Mouse (Mus musculus) hindbrain, embryonic 13.5 days (tissue): ENCODE data around the gene Btf3l4. TPM values are rescaled to one million over a fixed set of nuclear protein-coding genes. Genes with fewer than 3 reads are reported as not detected.

Source experiments
- ATAC-seq: fragments of 200-750 bp; cut with Nextera tagmentation; 2 replicates; pipeline ENCODE4 v1.8.0; 2017; ENCODE audit warnings: moderate TSS enrichment; ENCODE audit not compliant: low FRiP score
- H3K27ac ChIP-seq: fragments of 300-500 bp; sonication (generic); 2 replicates; pipeline ENCODE4 v1.5.1; 2015; ENCODE audit warnings: inconsistent platforms, mild to moderate bottlenecking, moderate library complexity
- H3K27me3 ChIP-seq: fragments of 300-500 bp; sonication (generic); 2 replicates; pipeline ENCODE4 v1.6.1; 2015; ENCODE audit warnings: mild to moderate bottlenecking, inconsistent platforms
- H3K36me3 ChIP-seq: fragments of 300-500 bp; sonication (generic); 2 replicates; pipeline ENCODE4 v1.6.1; 2015; ENCODE audit warnings: mild to moderate bottlenecking, inconsistent platforms
- H3K4me1 ChIP-seq: fragments of 300-500 bp; sonication (generic); replicated peaks from 2 replicates; pipeline ENCODE4 v1.6.1; 2015; ENCODE audit warnings: inconsistent platforms
- H3K4me2 ChIP-seq: fragments of 300-500 bp; sonication (generic); 2 replicates; pipeline ENCODE4 v1.6.1; 2015; ENCODE audit warnings: inconsistent platforms, mild to moderate bottlenecking, moderate library complexity
- H3K4me3 ChIP-seq: fragments of 300-500 bp; sonication (generic); 2 replicates; pipeline ENCODE4 v1.5.1; 2015; ENCODE audit warnings: mild to moderate bottlenecking, inconsistent platforms
- H3K9ac ChIP-seq: fragments of 300-500 bp; sonication (generic); 2 replicates; pipeline ENCODE4 v1.6.1; 2015; ENCODE audit warnings: mild to moderate bottlenecking, inconsistent platforms
- H3K9me3 ChIP-seq: fragments of 300-500 bp; sonication (generic); 2 replicates; pipeline ENCODE4 v1.6.1; 2016; ENCODE audit warnings: inconsistent platforms
- WGBS: fragments of 180-500 bp; shearing (Covaris S2); methylation state at CpG from one replicate; pipeline ENCODE4 v1.1.7; 2015; 5-methylcytosine and 5-hydroxymethylcytosine counted together
- polyA plus RNA-seq: library from polyadenylated mRNA; unstranded; fragments of >200 nt; fragmentation: Nextera tagmentation; extraction: Ambion mirVana; gene quantifications from 2 replicates; pipeline ENCODE4 v1.2.1, GENCODE M21; 2015

The Btf3l4 gene
- 218 and 222 TPM in 2 replicates for polyA plus RNA-seq

DNA sequence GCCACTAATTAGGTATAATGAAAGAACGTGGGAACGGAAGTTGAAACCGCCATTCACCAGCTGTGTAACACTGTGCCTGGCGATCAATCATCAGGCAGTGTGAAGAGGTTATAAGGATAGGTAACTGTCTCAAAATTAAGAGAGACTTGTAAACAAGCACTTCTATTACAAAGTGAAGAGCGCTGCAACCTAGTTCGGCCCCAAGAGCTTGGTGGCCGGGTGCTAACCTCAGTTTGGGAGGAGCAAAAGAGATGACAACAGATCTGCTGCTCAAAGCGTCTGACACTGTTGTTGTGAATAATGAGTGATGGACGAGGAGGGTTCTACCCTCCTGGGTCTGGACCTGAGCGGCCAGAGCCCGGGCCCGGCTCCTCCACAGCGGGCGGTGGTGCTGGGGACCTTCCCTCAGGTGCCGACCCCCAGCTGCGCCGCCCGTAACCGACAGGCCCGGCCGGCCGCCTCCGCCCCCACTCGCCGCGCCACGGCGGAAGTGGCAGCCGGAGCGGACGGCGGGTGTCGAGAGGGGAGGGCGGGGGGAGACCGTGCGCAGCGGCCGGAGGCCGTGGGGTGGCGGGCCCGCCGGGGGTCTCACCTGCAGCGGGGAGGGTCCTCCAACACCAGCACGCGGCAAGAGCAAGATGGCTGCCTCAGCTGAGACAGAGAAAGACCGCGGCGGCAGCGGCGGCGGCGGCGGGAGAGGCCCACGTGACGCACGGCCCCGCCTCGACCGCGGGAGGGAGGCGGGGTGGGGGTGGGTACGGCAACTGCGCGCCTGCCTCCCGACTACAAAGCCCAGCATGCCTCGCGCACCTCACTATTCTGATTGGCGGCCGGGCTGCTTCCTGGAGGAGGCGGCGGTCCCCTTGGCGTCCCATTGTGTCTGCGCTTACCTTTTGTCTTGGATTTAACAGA, at the start of gene Btf3l4:
TSS of gene Btf3l4 (minus strand) at position 699 of the 912 bp plus-strand sequence.
- WGBS = under 1% methylated on average over 58 of the region's 73 CpGs
- Histone ChIP-seq H3K9me3 (no peaks in the 10 kb centered on the region), H3K27me3 (no peaks in the 10 kb centered on the region), H3K9ac (peak within 1 kb of the TSS; percentile 99), H3K4me1 (peaks cover 49% of the 10 kb centered on the region), H3K36me3 (peaks cover 14% of the 10 kb centered on the region), H3K4me2 (peak within 1 kb of the TSS; percentile 88), H3K4me3 (peak within 1 kb of the TSS; percentile 81), H3K27ac (peak within 1 kb of the TSS; percentile 100)
- peak; percentile 95 for ATAC-seq

DNA sequence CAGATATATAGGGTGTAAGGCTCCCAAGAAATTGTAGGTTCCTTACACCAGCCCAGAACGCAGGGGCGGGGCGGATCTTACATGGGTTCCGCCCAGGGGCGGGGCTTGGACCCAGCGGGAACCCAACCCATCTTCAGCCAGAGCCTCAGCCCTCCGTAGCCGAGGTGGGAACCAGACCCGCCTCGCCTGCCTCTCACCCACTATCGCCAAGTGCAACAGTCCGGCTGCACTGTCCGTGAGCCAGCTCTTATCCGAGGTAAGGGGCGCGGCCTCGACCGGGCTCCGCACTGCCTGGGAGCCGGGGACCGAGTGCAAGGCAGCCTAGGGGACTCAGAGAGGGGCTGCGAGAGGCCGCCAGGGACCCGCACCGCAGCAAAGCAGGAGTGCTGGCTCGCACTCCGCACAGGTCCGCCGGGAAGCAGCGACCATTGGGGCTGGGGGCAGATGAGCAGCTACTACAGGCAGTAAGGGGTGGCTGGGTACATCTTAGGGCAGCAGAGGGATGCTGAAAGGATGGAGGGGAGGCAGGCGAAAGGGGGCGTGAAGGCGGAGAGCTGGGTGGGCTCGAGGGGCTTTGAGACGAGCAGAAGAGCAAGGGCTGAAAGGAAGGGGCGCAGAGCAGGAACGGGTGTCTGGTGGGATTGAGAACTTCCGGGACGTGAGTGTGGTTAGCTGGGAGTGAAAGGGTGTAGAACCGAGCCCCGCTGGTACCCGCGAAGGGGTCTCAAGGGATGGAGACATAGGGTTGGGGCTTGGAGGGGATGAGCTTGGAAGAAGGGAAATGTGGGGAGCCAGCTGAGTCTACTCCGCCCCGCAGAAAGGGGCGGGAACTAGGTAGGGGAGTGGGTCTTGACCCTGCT, 45.8 kb upstream of the Btf3l4 start, which contains the start of gene Rab3b:
TSS of gene Rab3b (plus strand) at position 101 of the 860 bp plus-strand sequence.
- no peaks in the 10 kb centered on the region for H3K36me3 ChIP-seq
- peak within 1 kb of the TSS; percentile 83 for H3K4me2 ChIP-seq
- H3K27me3 ChIP-seq = no peaks in the 10 kb centered on the region
- under 1% methylated on average over 46 of the region's 46 CpGs for WGBS
- H3K4me3 ChIP-seq = peak within 1 kb of the TSS; percentile 70
- peak within 1 kb of the TSS; percentile 81 for H3K9ac ChIP-seq
- no peaks in the 10 kb centered on the region for H3K9me3 ChIP-seq
- peak within 1 kb of the TSS; percentile 81 for H3K27ac ChIP-seq
- peaks cover 15% of the 10 kb centered on the region for H3K4me1 ChIP-seq
- ATAC-seq = peak; percentile 92

DNA sequence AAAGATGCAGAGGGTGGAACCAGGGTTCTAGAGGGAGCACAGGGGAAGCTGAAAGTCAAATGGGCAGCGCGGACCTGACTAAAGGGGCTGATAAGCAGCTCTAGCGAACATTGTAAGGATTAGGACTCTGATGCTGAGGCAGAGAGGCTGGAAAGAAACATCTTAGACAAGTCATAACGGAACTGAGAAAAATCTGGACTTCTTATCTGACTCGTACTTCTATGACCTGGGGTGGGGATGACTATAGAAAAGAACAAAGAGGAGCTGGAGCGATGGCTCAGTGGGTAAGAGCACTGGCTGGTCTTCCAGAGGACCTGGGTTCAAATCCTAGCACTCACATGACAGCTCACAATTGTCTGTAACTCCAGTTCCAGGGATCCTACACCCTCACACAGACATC, 44.5 kb upstream of the Btf3l4 start:
- Histone ChIP-seq H3K4me2 (no peak overlapping the region), H3K4me3 (no peak overlapping the region), H3K27ac (no peak overlapping the region), H3K27me3 (no peaks in the 10 kb centered on the region), H3K36me3 (no peaks in the 10 kb centered on the region), H3K9ac (no peak overlapping the region), H3K9me3 (no peaks in the 10 kb centered on the region), H3K4me1 (peaks cover 10% of the 10 kb centered on the region)
- ATAC-seq = no peak
- WGBS = 80% methylated on average over 6 of the region's 6 CpGs

DNA sequence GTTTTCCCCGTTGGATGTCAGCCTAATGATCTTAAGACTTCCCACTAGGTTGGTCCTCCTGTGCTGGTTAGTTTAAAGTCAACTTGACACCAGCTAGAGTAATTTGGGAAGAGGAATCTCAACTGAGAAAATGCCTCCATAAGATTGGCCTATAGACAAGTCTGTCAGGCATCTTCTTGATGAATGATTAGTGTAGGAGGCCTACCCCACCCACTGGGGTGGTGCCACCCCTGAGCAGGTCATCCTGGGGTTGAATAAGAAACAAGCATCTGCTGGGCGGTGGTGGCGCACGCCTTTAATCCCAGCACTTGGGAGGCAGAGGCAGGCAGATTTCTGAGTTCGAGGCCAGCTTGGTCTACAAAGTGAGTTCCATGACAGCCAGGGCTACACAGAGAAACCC, 40.3 kb upstream of the Btf3l4 start:
- Histone ChIP-seq H3K4me3 (no peak overlapping the region), H3K9me3 (no peaks in the 10 kb centered on the region), H3K9ac (no peak overlapping the region), H3K36me3 (no peaks in the 10 kb centered on the region), H3K4me1 (no peaks in the 10 kb centered on the region), H3K27me3 (no peaks in the 10 kb centered on the region), H3K27ac (no peak overlapping the region), H3K4me2 (no peak overlapping the region)
- 94% methylated on average over 5 of the region's 5 CpGs for WGBS
- ATAC-seq = no peak

DNA sequence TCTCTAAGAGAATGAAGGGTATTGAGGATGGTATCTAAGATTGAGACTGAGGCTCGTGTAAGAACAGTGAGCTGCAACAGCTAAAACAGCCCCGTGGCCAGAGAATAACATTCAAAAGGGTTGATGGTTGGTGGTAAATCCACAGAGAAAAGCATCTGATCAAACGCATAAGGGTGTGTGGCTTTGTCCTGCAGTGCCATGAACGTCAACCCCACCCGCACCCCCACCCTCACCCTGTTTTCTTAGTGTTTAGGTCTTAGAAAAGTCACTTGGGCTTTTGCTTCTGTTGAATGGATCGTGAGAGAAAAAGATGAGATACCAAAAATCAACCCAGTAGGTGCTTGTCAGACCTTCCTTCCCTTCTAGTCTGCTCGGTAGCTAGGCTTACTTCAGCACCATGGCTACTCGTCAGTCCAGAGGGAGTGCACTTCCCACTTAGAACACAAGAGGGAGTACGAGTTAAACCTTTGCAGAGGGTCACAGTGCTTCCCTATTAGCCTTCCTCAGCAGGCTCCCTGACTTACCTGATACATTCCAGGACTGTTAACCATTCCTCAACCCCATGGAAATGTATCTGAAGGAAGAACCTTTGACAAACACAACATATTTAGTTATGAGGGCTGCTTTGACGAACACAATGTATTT, 36.4 kb upstream of the Btf3l4 start:
- Histone ChIP-seq H3K4me2 (no peak overlapping the region), H3K27me3 (no peaks in the 10 kb centered on the region), H3K4me3 (no peak overlapping the region), H3K36me3 (peaks cover under 1% of the 10 kb centered on the region), H3K27ac (no peak overlapping the region), H3K4me1 (no peaks in the 10 kb centered on the region), H3K9me3 (no peaks in the 10 kb centered on the region), H3K9ac (no peak overlapping the region)
- WGBS = 38% methylated on average over 10 of the region's 10 CpGs
- ATAC-seq = peak; percentile 91

DNA sequence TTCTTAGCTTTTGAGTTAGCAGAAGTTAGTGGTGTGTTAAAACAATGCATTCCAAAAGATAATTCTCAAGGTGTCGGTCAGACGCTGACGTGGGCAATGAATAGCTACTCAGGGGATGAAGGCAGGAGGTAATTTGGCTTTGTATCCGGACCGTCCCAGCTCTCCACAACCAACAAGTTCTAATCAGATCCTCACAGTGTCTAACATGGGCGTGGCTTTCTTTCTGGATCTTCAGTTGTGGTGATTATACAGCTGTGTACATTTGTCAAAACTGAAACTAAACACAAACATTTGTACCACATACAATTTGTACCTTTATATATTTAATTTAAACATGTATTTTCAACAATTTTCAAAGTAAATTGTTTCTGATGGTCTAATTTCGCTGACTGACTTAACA, 33.4 kb upstream of the Btf3l4 start:
- WGBS = 85% methylated on average over 7 of the region's 7 CpGs
- no peak for ATAC-seq
- H3K9me3 ChIP-seq = no peaks in the 10 kb centered on the region

DNA sequence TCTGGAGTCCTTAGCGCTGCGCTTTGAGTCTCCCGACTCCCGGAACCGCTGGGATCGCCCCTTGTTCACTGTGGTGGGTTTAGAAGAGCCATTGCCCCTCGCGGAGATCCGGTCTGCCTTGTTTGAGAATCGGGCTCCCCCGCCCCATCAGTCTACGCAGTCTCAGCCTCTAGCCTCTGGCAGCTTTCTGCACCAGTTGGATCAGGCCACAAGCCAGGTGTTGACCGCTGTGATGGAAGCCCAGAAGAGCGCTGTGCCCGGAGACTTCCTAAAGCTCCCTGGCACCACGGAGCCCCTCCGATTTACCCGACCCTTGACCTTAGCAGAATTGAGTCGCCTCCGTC, 15.1 kb upstream of the Btf3l4 start, which contains the start of gene A730015C16Rik:
TSS of gene A730015C16Rik (minus strand) at position 115 of the 344 bp plus-strand sequence.
- peaks cover 31% of the 10 kb centered on the region for H3K4me1 ChIP-seq
- peak within 1 kb of the TSS; percentile 86 for H3K9ac ChIP-seq
- peaks cover 11% of the 10 kb centered on the region for H3K36me3 ChIP-seq
- peak; percentile 14; the same call in 1 of the 2 replicates for ATAC-seq
- peak within 1 kb of the TSS; percentile 99 for H3K4me2 ChIP-seq
- H3K27me3 ChIP-seq = no peaks in the 10 kb centered on the region
- 10% methylated on average over 20 of the region's 20 CpGs for WGBS
- H3K4me3 ChIP-seq = peak within 1 kb of the TSS; percentile 96
- H3K27ac ChIP-seq = peak within 1 kb of the TSS; percentile 88
- no peaks in the 10 kb centered on the region for H3K9me3 ChIP-seq

More for the DNA sequence above, 33.4 kb upstream of the Btf3l4 start:
- H3K4me1 ChIP-seq = no peaks in the 10 kb centered on the region
- no peak overlapping the region for H3K4me3 ChIP-seq
- H3K27me3 ChIP-seq = no peaks in the 10 kb centered on the region
- no peak overlapping the region for H3K27ac ChIP-seq
- H3K36me3 ChIP-seq = peaks cover 30% of the 10 kb centered on the region
- no peak overlapping the region for H3K9ac ChIP-seq
- H3K4me2 ChIP-seq = no peak overlapping the region

DNA sequence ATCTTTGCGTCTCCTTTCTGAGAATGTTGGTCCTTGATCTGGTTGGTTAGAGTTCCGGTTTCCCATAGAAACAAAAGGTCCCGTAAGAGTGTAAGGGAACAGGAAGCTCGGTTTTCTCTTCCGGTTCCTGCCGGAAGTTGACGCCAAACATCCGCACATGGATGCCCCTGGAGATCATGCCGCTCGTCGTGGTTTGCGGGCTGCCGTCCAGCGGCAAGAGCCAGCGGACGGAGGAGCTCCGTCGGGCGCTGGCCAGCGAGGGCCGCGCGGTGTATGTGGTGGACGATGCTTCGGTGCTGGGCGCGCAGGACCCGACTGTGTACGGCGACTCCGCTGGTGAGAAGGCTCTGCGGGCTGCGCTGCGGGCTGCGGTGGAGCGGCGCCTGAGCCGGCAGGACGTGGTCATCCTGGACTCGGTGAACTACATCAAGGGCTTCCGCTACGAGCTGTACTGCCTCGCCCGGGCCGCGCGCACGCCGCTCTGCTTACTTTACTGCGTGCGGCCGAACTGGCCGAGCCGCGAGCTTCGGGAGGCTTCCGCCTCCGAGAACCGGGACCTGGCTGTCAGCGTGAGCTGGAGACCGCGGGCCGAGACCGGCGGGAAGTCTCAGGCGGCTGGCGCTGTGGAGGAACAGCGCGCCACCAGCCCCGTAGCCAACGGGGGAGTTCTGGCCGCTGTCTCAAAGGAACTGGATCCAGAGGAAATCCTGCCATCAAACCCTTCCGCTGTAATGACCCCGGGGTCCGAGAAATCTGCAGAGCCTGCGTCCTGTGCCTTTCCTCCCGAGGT, 14.5 kb upstream of the Btf3l4 start, which contains the start of gene Kti12:
TSS of gene Kti12 (plus strand) at position 71 of the 790 bp plus-strand sequence.
- peak within 1 kb of the TSS; percentile 99 for H3K4me2 ChIP-seq
- peaks cover 34% of the 10 kb centered on the region for H3K4me1 ChIP-seq
- H3K27me3 ChIP-seq = no peaks in the 10 kb centered on the region
- H3K4me3 ChIP-seq = peak within 1 kb of the TSS; percentile 96
- ATAC-seq = peak; percentile 91
- under 1% methylated on average over 77 of the region's 77 CpGs for WGBS
- peak within 1 kb of the TSS; percentile 88 for H3K27ac ChIP-seq
- peak within 1 kb of the TSS; percentile 86 for H3K9ac ChIP-seq
- no peaks in the 10 kb centered on the region for H3K9me3 ChIP-seq
- H3K36me3 ChIP-seq = peaks cover 7% of the 10 kb centered on the region; the same call in 1 of the 2 replicates

DNA sequence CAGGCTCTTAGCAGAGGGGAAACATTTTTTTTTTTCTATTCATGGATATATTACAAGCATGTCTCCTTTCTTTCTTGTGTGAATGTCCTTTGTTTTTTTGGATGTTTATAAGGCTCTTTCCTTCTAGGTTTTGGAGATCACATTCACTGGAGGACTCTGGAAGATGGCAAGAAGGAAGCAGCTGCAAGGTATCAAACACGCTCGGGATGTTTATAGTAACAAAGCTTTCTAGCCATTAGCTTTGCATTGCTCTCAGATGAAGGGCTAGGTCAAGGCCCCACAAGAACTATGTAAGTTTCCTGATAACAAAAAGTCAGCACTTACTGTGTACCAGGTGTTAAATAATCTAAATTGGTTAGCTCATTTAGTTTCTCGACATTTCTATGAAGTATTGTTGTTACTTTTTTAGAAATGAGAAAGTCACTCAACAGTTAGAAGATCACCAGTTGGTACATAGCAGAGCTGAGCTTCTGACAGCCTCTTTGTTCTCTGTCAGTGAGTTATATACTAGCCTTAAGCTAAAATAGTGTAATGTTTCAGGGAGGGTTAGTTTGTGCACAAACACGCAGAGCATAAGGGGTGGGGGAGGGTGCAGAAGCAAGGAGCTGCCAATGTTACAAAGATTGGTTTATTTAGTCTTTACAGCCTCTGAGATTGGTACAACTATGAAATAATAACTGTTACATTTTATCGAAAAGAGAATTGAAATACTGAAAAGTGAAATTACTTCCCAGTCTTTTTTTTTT, 12.6 kb upstream of the Btf3l4 start:
- Histone ChIP-seq H3K27ac (no peak overlapping the region), H3K4me2 (no peak overlapping the region), H3K4me1 (peaks cover 30% of the 10 kb centered on the region), H3K4me3 (no peak overlapping the region), H3K9ac (no peak overlapping the region), H3K9me3 (no peaks in the 10 kb centered on the region), H3K27me3 (no peaks in the 10 kb centered on the region), H3K36me3 (0 out of 2 replicates have a peak, but pooled peaks cover 3% of the 10 kb centered on the region)
- 92% methylated on average over 5 of the region's 5 CpGs for WGBS
- no peak for ATAC-seq

DNA sequence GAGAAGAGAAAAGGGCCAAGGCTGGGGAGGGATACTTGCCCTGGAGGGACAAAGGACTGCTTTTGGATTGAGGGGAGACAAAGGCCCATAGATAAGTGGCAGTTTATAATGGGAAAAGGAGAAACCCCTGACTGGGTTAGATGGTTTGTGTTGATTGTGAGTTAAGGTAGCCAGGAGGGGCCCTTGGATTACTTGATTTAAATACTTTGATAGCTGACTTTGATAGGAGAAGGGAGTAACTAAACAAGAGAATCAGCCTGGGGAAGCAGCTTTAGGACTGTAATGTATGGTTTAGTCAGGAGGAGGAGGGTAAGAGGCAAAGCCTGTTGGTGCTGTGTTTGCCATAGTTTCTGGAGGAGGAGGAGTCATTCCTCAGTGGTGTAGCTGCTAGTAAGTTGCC, 9.9 kb upstream of the Btf3l4 start:
- Histone ChIP-seq H3K36me3 (peaks cover 3% of the 10 kb centered on the region; the same call in 1 of the 2 replicates), H3K9ac (no peak overlapping the region), H3K9me3 (no peaks in the 10 kb centered on the region), H3K27ac (no peak overlapping the region; the same call in 1 of the 2 replicates), H3K4me1 (peaks cover 12% of the 10 kb centered on the region), H3K4me3 (no peak overlapping the region), H3K4me2 (no peak overlapping the region), H3K27me3 (no peaks in the 10 kb centered on the region)
- ATAC-seq = no peak
